Mouse (Mus musculus): ENCODE measurements around the gene Vwa1. TPM values are rescaled to one million over a fixed set of nuclear protein-coding genes. Genes with fewer than 3 reads are reported as not detected.

Vwa1 gene
- total RNA-seq, 2 experiments from 2014 or later: 7.1 to 14.6 TPM

DNA sequence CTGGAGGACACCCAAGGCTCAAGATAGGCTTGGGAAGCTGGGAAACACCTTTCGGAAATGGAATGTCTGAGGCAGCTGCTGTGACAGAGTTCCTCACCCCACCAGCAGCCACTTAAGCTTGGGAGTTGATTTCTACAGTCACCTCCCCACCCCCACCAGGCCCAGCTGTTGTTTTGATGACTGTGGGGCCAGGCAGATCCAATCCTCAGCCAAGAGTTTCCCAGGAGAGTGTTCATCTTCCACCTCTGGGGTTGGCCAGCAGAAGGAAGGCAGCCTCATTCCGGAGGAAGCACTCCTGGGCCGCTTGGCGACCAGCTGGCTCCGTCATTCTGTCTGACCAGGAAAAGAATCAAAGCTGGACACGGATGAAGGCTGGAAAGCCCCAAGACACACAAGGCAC is 6.4 kb upstream of the Vwa1 start:
- DNase-seq: peak; percentile 90 to 94

DNA sequence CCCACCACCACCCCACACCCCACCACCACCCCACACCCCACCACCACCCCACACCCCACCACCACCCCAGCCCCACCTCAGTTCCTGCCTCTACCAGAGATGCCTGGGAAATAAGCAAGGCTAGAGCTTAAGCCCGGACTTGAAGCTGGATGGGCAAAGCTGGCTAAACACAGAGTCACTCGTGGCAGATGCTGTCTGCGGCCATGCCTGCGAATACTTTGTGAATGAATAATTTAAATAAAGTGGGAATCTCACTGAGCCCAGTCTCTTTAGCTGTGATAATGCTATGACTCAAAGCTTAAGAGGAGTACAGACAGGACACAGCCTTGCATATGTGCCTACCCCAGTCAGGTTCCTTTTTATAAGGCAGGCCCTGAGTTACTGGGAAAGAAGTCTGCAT is 5.0 kb upstream of the Vwa1 start:
- no peak for DNase-seq

DNA sequence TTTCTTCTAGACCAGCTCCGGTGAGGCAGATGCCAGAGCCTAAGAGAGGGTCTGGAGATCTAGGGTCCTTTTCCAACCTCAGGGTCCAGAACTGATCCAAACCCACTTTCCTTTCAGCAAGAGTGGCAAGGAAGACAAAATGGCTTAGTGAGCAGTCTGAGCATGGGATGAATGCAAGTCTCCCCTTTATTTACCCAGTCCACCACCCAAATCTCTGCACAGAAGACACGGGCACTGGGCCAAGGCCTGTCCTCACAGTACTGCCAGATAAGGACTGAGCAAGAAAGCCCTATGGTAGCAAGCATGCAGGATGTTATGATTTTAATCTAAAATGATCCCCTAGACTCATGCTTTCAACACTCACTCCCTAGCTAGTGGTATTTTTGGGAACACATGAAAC is 3.3 kb upstream of the Vwa1 start:
- peak in 1 of 2 experiments; percentile 50 for DNase-seq

DNA sequence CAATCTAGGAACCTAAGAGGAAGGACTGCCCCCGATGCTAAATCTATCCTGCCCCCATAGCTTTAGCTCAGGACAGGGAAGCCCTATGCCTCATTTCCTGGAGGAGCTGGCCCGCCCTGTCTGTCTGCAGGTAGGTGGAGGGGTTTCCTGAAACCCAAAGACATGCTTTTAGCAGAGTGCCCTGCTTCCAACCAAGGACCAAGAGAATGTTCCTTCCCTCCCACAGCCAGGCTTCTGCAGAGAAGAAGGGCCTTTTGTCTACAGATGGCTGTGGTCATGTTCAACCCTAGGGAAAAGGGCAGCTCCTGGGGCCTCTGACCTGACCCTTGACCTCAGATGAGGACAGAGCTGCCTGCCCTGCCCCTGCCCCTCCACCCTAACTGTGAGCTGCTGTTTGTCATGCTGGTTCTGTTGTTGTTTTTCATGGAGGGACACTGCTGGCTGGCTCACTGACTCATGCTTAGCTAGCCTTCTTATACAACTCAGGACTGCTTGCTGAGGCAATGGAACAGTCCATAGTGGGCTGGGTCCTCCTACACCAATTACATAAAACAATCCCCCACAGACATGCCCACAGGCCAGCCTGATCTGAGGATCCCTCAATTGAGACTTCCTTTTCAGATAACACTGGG is 2.3 kb upstream of the Vwa1 start:
- peak; percentile 40 to 42 for DNase-seq

DNA sequence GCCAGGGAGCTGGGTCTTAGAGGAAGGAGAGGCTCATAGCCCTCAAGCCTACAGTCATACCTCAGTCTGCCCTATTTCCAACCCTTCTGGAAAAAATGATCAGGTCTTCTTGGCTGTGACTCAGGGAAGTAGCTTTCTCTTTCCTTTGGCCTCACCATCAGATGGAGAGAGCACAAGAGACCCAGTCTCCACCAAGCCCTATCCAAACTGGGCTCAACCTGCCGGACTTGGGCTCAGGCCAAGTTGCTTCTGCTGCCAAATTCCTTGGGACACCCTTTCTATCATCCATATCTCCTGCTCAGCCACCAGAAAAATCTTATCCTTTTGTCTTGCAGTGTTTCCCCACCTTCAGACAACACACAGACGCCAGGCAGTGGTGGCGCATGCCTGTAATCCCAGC is 1.4 kb upstream of the Vwa1 start:
- peak; percentile 58 to 64 for DNase-seq

DNA sequence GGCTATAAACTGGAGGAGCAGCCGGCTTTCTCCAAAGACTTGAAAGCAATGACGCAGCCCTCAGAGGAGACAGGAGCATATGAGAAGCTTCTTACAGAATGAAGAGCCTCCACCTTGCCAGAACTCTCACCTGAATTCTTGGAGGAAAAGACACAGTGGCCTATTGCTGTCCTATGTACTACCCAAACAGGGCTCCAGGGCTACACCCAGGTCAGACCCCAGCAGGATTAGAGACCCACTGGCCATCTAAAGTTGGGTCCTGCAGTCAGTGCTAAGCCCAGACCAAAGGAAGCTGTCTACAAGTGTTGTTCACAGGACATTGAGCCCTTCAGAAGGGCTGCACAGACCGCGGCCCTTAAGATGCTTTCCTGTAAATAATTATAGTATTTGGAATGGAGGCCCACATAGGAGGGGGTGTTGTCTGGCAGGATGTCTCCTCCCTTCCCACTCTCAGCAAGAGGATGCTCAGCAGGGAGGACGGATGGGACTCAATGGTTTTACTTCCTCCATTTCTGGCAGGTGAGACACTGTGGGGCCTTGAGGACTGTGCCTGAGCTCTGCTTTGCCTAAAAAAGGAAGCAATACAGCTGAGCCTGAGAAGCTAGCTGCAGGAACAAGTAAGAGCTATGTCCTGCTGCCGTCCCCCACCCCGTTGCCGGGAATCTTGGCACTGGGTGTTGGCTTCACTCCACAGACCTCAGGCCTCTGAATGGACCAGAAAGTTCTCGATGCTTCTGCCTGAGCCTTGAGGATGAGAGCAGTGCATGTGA is 658 bp upstream of the Vwa1 start:
- DNase-seq: peak; percentile 84 to 86

DNA sequence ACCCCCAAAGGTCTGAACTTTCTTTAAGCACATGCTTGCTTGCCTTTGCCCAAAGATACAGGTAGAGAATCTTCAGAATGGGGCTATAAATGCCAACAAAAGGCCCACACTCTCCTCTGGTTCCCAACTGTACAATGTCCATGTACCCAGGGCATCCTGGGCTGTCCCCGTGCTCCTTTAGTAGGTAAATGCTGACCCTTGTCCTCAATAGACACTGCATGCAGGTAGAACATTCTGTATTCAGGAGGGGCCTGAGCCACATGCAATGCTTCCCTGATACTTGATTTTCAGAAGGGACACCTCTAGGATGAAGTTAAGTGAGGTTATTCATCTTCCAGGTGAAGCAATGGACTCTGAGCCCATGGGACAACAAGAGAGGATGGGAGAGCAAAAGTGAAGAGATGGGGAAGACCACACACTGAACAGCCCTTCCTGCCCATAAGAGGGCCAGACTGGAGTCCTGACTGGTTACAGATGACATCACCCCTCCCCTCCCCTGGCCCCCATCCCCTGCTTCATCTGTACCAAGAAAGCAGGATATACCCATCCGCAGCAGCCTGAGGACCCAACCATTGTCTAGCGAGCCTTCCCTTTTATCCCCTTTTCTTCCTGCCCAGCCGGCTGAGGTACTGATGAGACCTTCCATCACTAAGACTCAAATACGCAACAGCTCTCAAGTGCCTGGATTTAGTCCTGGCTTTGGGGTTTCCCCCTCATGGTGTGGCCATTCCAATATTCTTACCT is 991 bp downstream of the Vwa1 start:
- no peak for DNase-seq

DNA sequence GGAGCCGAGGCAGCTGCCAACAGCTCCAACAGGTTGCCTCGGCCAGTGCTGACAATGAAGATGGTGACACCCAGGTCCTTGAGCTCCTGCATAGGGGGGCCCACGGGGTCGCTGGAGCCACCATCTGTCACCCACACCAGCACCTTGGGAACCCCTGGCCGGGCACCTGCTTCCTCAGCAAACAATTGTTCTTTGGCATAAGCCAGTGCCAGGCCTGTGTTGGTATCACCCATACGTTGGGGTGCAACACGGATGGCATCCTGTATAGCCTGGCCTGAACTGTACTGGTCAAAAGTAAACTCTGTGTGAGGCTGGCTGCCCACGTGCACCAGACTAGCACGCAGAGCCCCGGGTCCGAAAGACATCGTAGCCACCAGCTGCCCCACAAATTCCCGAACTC is 1.7 kb downstream of the Vwa1 start:
- no peak for DNase-seq

DNA sequence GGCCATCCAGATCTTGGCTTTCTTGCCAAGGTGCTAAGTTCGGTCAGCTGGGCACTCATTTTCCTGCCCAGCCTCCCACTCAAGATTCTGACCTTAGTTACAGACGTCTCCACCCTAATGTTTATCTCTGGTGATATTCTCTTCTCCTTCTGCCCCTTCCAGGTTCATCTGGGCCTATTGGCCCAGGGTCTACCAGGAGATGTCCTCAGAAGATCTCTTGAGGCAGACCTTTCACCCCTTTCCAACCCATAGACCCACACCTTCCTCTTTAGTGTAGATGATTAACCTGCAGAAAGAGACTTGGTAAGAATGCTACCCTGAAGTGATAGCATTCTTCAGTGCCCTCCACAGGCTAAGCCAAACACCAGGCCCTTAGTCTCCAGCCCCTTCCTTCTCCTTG is 2.8 kb downstream of the Vwa1 start:
- DNase-seq: no peak

DNA sequence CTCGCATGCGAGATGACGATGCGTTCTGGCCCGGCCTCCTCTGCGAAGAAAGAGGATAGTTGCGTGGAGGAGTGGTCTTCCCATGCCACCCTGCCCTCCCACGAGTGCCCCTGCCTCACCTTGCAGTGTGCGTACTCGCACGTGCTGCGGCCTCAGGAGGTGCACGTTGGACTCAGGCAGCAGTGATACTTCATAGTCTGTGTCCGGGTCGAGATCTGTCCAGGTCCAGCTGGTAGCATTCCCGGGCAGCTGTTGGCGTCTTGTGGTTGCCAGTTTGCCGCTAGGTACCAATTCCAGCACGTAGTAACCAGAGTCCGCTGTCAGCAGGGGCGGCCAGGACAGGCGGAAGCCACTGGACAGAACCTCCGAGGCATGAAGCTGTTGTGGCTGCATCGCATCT is 3.9 kb downstream of the Vwa1 start:
- DNase-seq: no peak

DNA sequence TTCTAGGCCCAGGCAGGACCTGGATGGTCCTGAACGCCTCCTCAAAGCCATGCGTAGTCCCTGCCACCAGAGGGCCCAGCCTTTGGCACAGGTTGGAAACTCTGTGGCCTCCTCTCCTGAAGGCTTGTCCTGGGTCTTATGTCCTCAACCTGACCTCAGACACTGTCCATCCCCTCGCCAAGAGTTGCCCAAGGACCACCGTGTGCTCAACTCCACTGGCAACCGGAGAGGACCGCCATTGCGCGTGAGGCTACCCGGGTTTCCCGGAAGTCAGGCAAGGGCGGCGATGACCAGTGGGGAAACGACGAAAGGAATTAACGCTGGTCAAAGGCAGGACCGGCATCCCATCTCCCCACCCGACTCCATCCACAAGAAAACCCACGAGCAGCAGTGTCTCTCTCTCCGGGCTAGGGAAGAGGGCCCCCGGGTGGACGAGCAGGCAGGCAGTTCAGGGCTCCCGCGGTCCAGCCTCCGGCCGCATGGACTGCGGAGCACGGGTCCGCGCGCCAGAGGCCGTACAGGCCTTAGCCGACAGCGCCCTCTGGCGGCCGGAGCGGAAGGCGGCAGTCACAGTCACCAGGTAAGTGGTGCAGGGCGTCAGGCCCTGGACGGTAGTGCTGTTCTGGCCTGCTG is 4.5 kb downstream of the Vwa1 start:
- peak; percentile 90 to 95 for DNase-seq

DNA sequence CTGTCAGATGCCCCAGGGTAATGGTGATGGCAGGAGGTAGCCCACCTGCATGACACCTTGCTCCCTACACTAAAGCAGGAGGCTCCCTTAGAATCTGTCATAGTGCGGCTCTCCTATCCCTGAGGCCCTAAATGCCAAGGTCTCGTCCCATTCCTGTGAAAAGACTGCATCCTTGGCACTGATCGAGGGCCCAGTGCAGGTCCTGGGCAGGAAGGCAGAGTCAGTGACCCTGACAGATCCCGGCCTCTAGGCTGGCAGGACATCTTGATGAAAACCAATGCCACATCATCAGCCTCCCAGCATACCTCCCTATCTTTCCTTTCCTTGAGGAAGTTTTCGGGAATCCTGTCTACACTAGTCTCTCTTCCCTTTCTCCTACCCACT is 5.0 kb downstream of the Vwa1 start:
- no peak for DNase-seq

DNA sequence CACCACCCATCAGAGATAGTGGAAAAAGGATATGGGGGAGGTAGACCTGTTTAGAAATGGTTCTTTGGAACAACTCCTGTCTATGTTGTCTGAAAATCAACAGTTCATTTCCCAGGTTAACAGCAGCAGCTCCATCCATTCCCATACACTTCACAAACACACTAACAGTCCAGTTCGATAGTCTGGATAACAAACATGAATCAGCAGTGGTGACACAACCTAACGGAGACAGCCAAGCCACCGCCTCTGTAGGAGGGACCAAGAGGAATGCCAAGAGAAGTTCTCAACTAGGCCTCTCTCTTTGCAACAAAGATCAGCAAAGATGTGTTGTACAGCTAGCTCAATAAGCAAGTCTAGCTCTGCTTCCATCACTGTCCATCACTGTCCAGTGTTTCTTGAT is 12.1 kb downstream of the Vwa1 start:
- DNase-seq: no peak

DNA sequence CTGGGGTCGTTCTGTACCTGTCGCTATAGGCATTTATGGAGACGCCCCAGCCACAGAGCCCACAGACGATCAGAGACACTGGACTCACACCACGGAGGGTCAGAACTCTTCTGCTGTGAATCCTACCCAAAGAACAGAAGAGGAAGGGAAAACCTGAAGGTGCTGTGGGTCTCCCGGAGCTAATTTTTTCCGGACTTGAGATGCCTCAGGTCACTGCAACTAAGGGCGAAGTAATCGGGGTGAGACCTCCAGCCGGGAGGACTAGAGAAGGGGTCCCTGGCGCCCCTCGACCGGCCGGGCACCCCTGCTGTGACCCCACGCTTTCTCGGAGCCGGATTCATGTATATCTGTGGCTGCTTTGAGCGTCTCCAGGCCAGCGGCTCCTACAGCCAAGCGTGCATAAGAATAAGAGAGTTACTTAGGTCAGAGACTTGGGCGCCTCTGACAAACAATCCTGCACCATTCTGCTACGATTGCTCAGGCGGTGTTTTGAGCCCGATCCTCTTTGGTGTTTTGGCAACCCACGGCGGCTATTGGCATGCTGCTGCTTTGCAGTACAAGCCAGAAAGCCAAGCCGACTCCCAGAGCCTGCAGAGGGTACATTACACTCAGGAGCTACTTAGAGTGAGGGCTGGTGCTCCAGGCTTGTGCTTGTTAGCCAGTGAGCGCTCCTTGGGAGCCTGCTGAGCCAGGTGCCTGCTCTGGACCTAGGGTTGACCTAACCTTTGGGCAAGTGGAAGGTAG is 13.0 kb downstream of the Vwa1 start:
- DNase-seq: no peak

DNA sequence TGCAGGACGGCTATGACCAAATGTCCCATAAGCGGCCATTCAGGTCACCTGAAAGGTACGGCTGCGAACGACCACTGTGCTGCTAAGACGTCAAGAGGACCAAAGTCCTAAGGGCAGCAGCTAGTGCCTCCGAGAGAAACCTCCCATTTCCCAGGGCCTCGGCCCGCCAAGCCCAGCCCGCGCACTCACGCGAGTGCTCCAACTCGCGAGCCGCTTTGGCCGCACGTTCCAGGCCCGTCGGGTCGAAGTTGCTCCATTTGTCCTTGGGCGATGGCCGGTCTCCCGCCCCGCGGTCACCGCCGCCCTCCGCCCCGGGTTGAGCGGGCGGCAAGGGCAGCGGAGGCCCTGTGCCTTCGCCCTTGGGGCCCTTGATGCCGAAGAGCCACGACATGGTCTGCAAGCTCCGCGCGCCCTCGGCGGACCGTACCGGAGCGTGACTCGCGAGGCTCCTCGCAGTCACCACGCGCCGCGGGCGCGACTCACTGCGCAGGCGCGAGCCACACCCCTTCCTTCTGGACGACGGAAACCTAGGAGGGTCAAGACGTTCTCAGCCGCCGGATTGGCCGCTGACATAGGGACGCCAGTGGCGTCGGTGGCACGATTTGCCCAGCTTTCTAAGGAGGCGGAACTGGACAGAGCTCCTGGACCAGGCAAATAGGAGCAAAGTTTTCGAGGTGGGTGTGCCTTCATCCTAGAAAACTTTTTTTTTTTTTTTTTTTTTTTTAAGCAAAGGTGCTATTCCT is 13.7 kb downstream of the Vwa1 start, which contains the start of gene Atad3a:
Atad3a (minus strand) TSS at position 481 of the 743 bp plus-strand sequence.
- peak; percentile 98 to 99 for DNase-seq

DNA sequence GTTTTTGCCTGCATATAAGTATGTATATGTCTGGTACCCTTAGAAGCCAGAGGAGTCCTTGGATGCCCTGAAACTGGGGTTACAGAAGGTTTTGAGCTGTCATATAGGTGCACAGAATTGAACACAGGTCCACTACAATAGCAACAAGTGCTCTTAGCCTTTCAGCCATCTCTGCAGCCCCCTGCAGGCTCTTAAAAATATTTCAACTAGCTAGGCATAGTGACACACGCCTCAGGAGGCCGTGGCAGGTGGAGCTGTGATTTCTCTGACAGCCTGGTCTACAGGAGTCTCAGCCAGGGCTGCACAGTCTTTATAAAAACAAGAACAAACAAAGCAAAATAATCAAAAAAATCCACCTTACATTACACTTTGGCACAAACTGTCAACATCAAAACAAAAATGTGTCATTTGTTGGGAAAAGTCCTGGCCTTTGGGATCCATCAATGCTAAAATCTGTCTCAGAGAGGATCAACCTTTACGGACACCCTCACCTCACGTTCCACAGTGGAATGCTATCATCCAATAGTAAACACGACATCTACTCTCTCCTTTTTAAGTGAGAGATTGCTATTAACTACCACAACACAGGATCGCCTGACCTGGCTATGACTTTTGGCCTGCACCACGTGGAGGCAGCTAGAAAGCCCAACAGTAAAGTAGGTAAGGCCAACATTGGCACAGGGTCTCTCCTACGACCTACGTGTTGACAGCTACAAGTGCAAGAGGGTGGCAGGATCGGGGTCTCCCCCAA is 14.5 kb downstream of the Vwa1 start:
- DNase-seq: no peak

DNA sequence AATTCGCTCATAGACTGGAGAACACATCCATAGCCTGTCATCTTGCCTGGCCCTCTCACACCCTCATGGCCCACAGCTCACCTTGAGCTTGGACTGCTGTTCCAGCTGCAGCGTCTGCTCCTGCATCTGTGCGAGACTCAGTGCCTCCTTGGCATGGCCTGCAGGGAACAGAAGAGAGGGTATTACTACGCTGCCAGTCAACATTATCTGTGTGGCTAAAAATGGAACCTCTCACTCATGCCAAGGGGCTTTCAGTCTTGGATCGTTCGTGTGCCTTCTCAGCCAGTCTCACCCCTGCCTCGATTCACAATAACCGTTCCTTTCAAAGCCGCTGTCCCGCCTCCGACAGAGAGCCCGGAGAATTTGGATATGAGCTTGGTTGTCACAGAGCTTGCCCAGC is 17.5 kb downstream of the Vwa1 start:
- peak in 1 of 2 experiments; percentile 62 for DNase-seq

DNA sequence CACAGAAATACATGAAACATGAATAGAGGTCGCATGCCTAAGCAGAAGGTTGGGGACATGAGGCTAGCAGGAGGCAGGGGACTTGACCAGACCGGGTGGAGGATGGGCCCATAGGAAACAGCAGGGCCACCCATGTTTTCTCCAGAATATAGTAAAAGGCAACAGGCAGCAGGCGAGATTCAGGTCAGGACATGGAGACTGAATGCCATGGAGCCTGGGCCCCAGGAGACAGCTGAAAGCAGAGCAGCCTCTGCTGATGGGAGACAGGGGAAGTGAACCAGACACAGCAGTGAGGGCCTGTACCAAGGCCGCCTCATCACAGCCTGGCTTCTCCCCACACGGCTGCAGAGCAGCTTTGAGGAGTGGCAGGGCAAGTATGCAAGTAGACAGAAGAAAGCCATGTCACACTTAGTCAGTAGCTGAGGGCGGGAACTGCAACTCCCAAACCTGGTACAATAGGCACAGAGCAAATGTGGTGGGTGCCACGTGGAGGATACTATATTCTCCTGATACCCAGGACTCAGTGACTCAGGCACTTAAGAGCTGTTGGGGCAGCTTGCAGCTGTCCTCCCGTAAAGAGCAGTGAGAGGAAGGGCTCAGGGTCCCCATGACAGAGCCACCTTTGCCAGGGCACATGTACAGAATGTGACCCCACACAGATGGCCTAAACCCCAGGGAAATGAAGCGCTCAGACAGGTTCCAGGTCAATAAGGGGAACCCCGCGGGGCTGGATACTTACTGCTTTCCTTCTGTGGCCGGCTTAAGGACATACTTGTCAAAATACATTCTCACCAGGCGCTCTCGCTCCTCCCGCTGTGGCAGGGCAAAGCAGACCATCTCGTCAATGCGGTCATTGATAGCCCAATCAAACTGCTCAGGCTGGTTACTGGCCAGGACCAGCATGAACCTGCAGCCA is 27.7 kb downstream of the Vwa1 start:
- no peak for DNase-seq

DNA sequence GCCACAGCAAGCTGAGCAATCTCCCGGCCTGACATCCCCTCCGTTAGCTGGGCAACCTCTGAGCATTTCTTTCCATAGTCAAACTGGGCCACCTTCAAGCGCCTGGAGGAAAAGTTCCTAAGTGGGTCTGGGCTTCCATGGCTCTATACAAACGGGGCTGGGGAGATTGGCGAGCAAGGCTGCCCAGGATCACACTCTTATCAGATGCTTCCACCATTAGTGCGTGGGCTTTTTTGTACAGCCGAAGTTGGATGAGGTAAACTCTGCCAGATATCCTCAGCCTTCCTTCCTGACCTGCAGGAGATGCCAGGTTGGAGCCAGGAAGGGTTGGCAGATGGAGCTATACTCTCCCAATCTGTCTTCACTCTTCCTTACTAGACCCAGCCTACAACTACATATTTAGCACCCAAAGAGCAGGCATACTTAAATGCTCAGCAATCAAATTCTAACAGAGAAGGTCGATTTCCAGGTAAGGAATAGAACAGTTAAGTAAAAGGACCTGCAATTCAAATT is 28.4 kb downstream of the Vwa1 start:
- DNase-seq: no peak

Data from heart, adult 18-20 months (tissue).